7 mouse cellular contexts compared by ENCODE assay signal in the genomic region with DNA sequence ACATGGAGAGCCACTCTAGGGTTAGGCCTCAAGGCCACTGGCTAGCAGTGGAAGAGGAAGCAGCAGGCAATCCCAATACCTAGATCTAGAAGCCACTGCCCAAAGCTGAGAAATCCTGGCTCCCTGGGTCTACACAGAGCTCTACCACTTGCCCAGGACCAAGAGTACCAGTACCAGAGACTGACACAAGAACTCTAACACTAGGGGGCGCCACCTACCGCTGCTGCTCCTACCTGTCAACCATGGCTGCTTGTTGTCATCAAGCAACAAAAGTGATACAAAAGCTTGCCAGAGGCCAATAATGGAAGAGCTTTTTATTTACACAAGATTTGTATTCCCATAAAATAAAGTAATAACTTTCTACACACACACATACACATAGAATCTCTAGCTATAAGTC. TPM values are rescaled to one million over a fixed set of nuclear protein-coding genes. Genes with fewer than 3 reads are reported as not detected.
DNase-seq lines count a peak whose midpoint lies in the region; ATAC-seq and TF ChIP-seq lines count a peak whose summit lies in the region.

No protein-coding gene starts in this region.

- no peaks in the 10 kb centered on the region for H3K9me3 ChIP-seq in CH12.LX (replicated peaks; ENCODE audit: low read length)
- no peaks in the 10 kb centered on the region for H3K9me3 ChIP-seq in lung, postnatal 0 days (ENCODE audit: low read length)

- dilution Hi-C loops in CH12.LX (cut with MboI; ENCODE audit: extremely low pct_ligation_motif_present, extremely low pct_unique_long_range_greater_than_20kb, low sequenced_read_pairs) = no loop called here

- 0% methylated on average over 2 of the region's 2 CpGs for WGBS in lung, postnatal 0 days

- TF ChIP-seq CTCF in CH12.LX (conservative IDR thresholded peaks at IDR 0.05 in 1 of 2, IDR thresholded peaks at IDR 0.05 in 1 of 2; ENCODE audit: low read depth in 2 of 2, low read length in 2 of 2) = peak; percentile 40 to 83; a peak in 2 of 4 replicates
- peak; percentile 76 for TF ChIP-seq CTCF in lung, postnatal 0 days (IDR thresholded peaks at IDR 0.05)

- TF ChIP-seq RAD21 in CH12.LX (IDR thresholded peaks at IDR 0.05; ENCODE audit: low read depth, low read length) = peak; percentile 75

- DNase-seq in A20 (ENCODE audit: low read depth, low spot score) (peak; percentile 77), CH12.LX (ENCODE audit: extremely low read depth) (peak; percentile 84)
- peak; percentile 58 for DNase-seq in c-Kit-positive CD71-positive TER-119-negative erythroid progenitor cells, embryonic 14.5 days (ENCODE audit: low read depth)
- DNase-seq in frontal cortex, postnatal 25 days (ENCODE audit: low spot score in 2 of 2) = peak; percentile 51 to 52
- DNase-seq in layer of hippocampus, adult 18-20 months (ENCODE audit: low spot score in 2 of 2) = peak; percentile 33 to 83
- peak; percentile 50 for DNase-seq in lung, postnatal 0 days (ENCODE audit: low spot score)
- peak; percentile 25 to 46 for DNase-seq in spleen, postnatal 14 days (ENCODE audit: low spot score in 2 of 2)

- TF ChIP-seq EP300 in CH12.LX (IDR thresholded peaks at IDR 0.05; ENCODE audit: low read length) = no peak
- TF ChIP-seq EP300 in lung, postnatal 0 days (IDR thresholded peaks at IDR 0.05) = no peak

- H3K27me3 ChIP-seq in CH12.LX (replicated peaks) = no peaks in the 10 kb centered on the region
- no peaks in the 10 kb centered on the region for H3K27me3 ChIP-seq in lung, postnatal 0 days (replicated peaks; ENCODE audit: insufficient read depth, low read length)

- no peaks in the 10 kb centered on the region for H3K79me2 ChIP-seq in CH12.LX (replicated peaks; ENCODE audit: control insufficient read depth, extremely low read depth, insufficient read depth, poor library complexity, severe bottlenecking)

- peaks cover 0 to 7% of the 10 kb centered on the region in 2 experiments; a peak in 2 of 4 replicates for H3K4me1 ChIP-seq in CH12.LX (ENCODE audit: control insufficient read depth in 1 of 2, insufficient read depth in 2 of 2)
- no peaks in the 10 kb centered on the region for H3K4me1 ChIP-seq in lung, postnatal 0 days (ENCODE audit: insufficient read depth, low read depth, low read length)

- no peak for TF ChIP-seq POLR2A in CH12.LX (IDR thresholded peaks at IDR 0.05; ENCODE audit: low read depth, low read length)

- no peaks in the 10 kb centered on the region for H3K36me3 ChIP-seq in CH12.LX (replicated peaks in 1 of 2; ENCODE audit: control insufficient read depth in 1 of 2, insufficient read depth in 1 of 2, low read length in 1 of 2)
- no peaks in the 10 kb centered on the region for H3K36me3 ChIP-seq in lung, postnatal 0 days (ENCODE audit: insufficient read depth, low read length)

- H3K4me3 ChIP-seq in CH12.LX (replicated peaks in 1 of 3; ENCODE audit: low read depth in 2 of 3, low read length in 2 of 3, poor library complexity in 1 of 3) = no peak overlapping the region
- no peak overlapping the region for H3K4me3 ChIP-seq in lung, postnatal 0 days (ENCODE audit: low read depth, low read length)

- no peak overlapping the region for H3K27ac ChIP-seq in CH12.LX (ENCODE audit: insufficient read depth, low read depth)
- H3K27ac ChIP-seq in lung, postnatal 0 days (ENCODE audit: low read length) = no peak overlapping the region

- no peak for ATAC-seq in lung, postnatal 0 days

- in situ Hi-C loops in CH12.LX (cut with MboI; ENCODE audit: low pct_ligation_motif_present, low pct_unique_long_range_greater_than_20kb, low sequenced_read_pairs) = loop anchor here (5.0 kb wide), 1 partner anchor 162 kb away; no protein-coding TSS in a partner anchor

- no peak overlapping the region for H3K9ac ChIP-seq in CH12.LX (ENCODE audit: insufficient read depth, low read depth)
- H3K9ac ChIP-seq in lung, postnatal 0 days (replicated peaks; ENCODE audit: low read depth) = no peak overlapping the region

- no peak overlapping the region for H3K4me2 ChIP-seq in CH12.LX (ENCODE audit: insufficient read depth, low read depth, poor library complexity, severe bottlenecking)
- no peak overlapping the region for H3K4me2 ChIP-seq in lung, postnatal 0 days (replicated peaks; ENCODE audit: low read depth, low read length)

TF ChIP-seq in CH12.LX, 34 proteins besides CTCF, POLR2A, EP300 and RAD21:
- TF ChIP-seq JUND (conservative IDR thresholded peaks at IDR 0.05; ENCODE audit: low read depth, low read length) (no peak), SMC3 (IDR thresholded peaks at IDR 0.05; ENCODE audit: low read depth, low read length) (peak; percentile 82), ZC3H11A (IDR thresholded peaks at IDR 0.05; ENCODE audit: low read depth, low read length) (peak; percentile 30; the same call in 1 of the 2 replicates)

RNA-seq across cellular contexts. Expression of a gene that starts 33.8 kb away (rescaled TPM):
- total RNA-seq in CH12.LX (2012; rRNA removed) = not detected in 2 replicates
- not detected in 2 replicates for total RNA-seq in CH12.LX (2014; rRNA removed)
- 0.69 and 1.2 TPM in 2 replicates for polyA plus RNA-seq in CH12.LX (2012; ENCODE audit: insufficient read length, low read depth)
- not detected for total RNA-seq in layer of hippocampus, adult 18-20 months (2021)
- 5.0 and 6.2 TPM in 2 replicates for polyA plus RNA-seq in lung, postnatal 0 days (2015; fragmentation: Nextera tagmentation; extraction: Ambion mirVana)
